9 mouse cellular contexts compared by ENCODE assay signal in genomic region chr6:92441205-92441604, GRCm38 (mm10).
DNase-seq lines count a peak whose midpoint lies in the region; TF ChIP-seq lines count a peak whose summit lies in the region.
"Had no signal": no experiment of that assay in that cellular context is flagged by ENCODE, and none has a peak within 500 bp of the region (broad histone marks: within the 10 kb centered on the region; RNA-seq: fewer than 3 reads in every experiment).

No protein-coding gene starts in this region.

- no peaks in the 10 kb centered on the region for H3K4me1 ChIP-seq in heart, embryonic 10.5 days
- no peaks in the 10 kb centered on the region for H3K4me1 ChIP-seq in thymus, adult 2 months (replicated peaks; ENCODE audit: control insufficient read depth, insufficient read depth, low read length)
- no peaks in the 10 kb centered on the region for H3K4me1 ChIP-seq in embryonic facial prominence, embryonic 10.5 days

- no peak overlapping the region for H3K4me3 ChIP-seq in heart, embryonic 10.5 days
- no peak overlapping the region for H3K4me3 ChIP-seq in thymus, adult 2 months (ENCODE audit: control insufficient read depth, insufficient read depth, low read length)
- H3K4me3 ChIP-seq in embryonic facial prominence, embryonic 10.5 days = no peak overlapping the region
- H3K4me3 ChIP-seq: midbrain, embryonic 12.5 days had no signal

- DNase-seq in heart, adult 8-10 months (ENCODE audit: low spot score) = peak; percentile 31
- no peak for DNase-seq in heart, embryonic 10.5 days (ENCODE audit: low spot score)
- peak; percentile 6 for DNase-seq in thymus, adult 2 months
- DNase-seq in thymus, postnatal 0 days (ENCODE audit: low spot score) = no peak
- peak; percentile 42 for DNase-seq in embryonic facial prominence, embryonic 10.5 days (ENCODE audit: low spot score)
- DNase-seq in lung, postnatal 36 days = peak; percentile 82
- DNase-seq in left cerebral cortex, adult 11 months (ENCODE audit: low spot score) = no peak
- DNase-seq in right cerebral cortex, postnatal 25 days = no peak

- no peaks in the 10 kb centered on the region for H3K9me3 ChIP-seq in heart, embryonic 10.5 days
- H3K9me3 ChIP-seq in embryonic facial prominence, embryonic 10.5 days = no peaks in the 10 kb centered on the region
- H3K9me3 ChIP-seq: midbrain, embryonic 12.5 days had no signal

- TF ChIP-seq CTCF in thymus, adult 2 months (IDR thresholded peaks at IDR 0.05; ENCODE audit: borderline replicate concordance, control insufficient read depth, extremely low read depth, insufficient read depth, low read length, poor library complexity) = no peak

- no peaks in the 10 kb centered on the region for H3K27me3 ChIP-seq in heart, embryonic 10.5 days (ENCODE audit: insufficient read depth, poor library complexity, severe bottlenecking)
- H3K27me3 ChIP-seq in thymus, adult 2 months (ENCODE audit: control insufficient read depth, insufficient read depth, low read length) = no peaks in the 10 kb centered on the region
- H3K27me3 ChIP-seq in embryonic facial prominence, embryonic 10.5 days (replicated peaks; ENCODE audit: low read depth, poor library complexity, severe bottlenecking) = no peaks in the 10 kb centered on the region
- H3K27me3 ChIP-seq: midbrain, embryonic 12.5 days had no signal

- H3K27ac ChIP-seq in heart, embryonic 10.5 days = no peak overlapping the region
- no peak overlapping the region for H3K27ac ChIP-seq in thymus, adult 2 months (ENCODE audit: control insufficient read depth, insufficient read depth, low read length)
- no peak overlapping the region for H3K27ac ChIP-seq in embryonic facial prominence, embryonic 10.5 days (replicated peaks)
- H3K27ac ChIP-seq: midbrain, embryonic 12.5 days had no signal

- no peak for TF ChIP-seq POLR2A in thymus, adult 2 months (IDR thresholded peaks at IDR 0.05; ENCODE audit: control insufficient read depth, extremely low read depth, insufficient read depth, low read length, poor library complexity)

- H3K36me3 ChIP-seq in heart, embryonic 10.5 days = no peaks in the 10 kb centered on the region
- no peaks in the 10 kb centered on the region for H3K36me3 ChIP-seq in thymus, adult 2 months (ENCODE audit: control insufficient read depth, insufficient read depth, low read length)
- no peaks in the 10 kb centered on the region for H3K36me3 ChIP-seq in embryonic facial prominence, embryonic 10.5 days (replicated peaks)
- H3K36me3 ChIP-seq: midbrain, embryonic 12.5 days had no signal

- WGBS in heart, embryonic 10.5 days = 59% methylated on average over 3 of the region's 3 CpGs
- 40% methylated on average over 2 of the region's 3 CpGs for WGBS in thymus, adult 2 months
- 60% methylated on average over 3 of the region's 3 CpGs for WGBS in embryonic facial prominence, embryonic 10.5 days

Comparison
In these comparisons a context has a peak if more than half of its experiments do, and no peak if none do; other contexts are left out.
1. DNase-seq: peak in heart, adult 8-10 months (single experiment), thymus, adult 2 months (single experiment), embryonic facial prominence, embryonic 10.5 days (single experiment) and lung, postnatal 36 days (single experiment); none in heart, embryonic 10.5 days (single experiment), thymus, postnatal 0 days (single experiment), left cerebral cortex, adult 11 months (single experiment) and right cerebral cortex, postnatal 25 days (single experiment).